Mouse (Mus musculus): ENCODE results near the gene Arhgef9. TPM values are rescaled to one million over a fixed set of nuclear protein-coding genes. Genes with fewer than 3 reads are reported as not detected.
A peak's percentile ranks its signal among the peaks of the same experiment; 100 is the strongest.

Gene Arhgef9
- polyA plus RNA-seq (2014; fragmentation: Nextera tagmentation; extraction: Ambion mirVana) = 10.2 and 11.3 TPM in 2 replicates

DNA sequence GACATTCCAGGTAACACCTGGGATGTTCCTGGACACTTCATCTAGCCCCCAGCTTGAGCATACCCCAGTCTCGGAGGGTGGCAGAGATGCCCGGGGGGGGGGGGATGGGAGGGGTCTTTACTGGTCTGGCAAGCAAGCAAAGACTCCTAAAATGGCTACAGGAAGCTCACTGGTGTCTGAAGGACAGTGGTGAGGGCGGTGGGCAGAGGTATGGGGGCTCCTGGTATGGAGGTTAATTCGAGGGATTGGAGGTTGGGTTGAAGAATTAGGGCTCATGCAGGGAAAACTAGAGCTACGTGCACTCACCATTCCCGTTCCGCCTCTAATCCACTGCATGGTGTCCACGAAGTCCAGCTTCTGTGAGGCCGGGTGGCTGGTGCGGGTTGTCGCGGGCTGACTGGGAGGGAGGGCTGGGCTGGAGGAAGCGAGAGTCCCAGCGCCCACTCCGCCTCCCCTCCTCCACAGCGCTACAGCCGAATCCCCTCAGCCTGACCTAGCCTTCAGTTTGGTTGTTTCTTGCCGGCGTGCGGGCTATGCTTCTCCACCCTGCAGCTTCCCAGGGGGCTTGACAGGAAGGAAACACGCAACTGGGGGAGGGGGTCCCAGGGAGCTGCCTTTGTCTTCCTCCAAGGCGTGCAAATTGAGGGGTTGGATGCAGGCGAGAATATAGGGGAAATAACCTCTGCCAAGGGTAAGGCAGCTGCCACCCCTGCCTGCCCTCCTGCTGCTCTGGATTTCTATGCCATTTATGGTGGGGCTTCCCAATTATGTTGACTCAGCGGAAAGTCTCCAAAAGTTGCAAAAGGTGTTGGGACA lies at the start of gene Arhgef9:
TSS of gene Arhgef9 (minus strand) at position 753 of the 816 bp plus-strand sequence.
- WGBS = 15% methylated on average over 24 of the region's 24 CpGs
- Histone ChIP-seq H3K4me2 (ENCODE audit: low read depth, severe bottlenecking) (peak within 1 kb of the TSS; percentile 44), H3K36me3 (ENCODE audit: control insufficient read depth, insufficient read depth, low read length) (no peaks in the 10 kb centered on the region), H3K9ac (ENCODE audit: low read length) (peak within 1 kb of the TSS; percentile 45), H3K9me3 (ENCODE audit: control insufficient read depth, low read length) (no peaks in the 10 kb centered on the region), H3K27me3 (ENCODE audit: control insufficient read depth, insufficient read depth, low read length) (peaks cover 3% of the 10 kb centered on the region; the same call in 1 of the 2 replicates), H3K4me1 (ENCODE audit: control insufficient read depth, insufficient read depth, low read length) (no peaks in the 10 kb centered on the region), H3K27ac (replicated peaks; ENCODE audit: low read depth, low read length) (no peak within 1 kb of the TSS), H3K4me3 (ENCODE audit: low read depth, low read length) (peak within 1 kb of the TSS; percentile 28)
- peak; percentile 49 for DNase-seq (ENCODE audit: low spot score)
- peak; percentile 68; the same call in 1 of the 2 replicates for ATAC-seq (ENCODE audit: insufficient number of reproducible peaks, low FRiP score, low TSS enrichment, low read depth)

DNA sequence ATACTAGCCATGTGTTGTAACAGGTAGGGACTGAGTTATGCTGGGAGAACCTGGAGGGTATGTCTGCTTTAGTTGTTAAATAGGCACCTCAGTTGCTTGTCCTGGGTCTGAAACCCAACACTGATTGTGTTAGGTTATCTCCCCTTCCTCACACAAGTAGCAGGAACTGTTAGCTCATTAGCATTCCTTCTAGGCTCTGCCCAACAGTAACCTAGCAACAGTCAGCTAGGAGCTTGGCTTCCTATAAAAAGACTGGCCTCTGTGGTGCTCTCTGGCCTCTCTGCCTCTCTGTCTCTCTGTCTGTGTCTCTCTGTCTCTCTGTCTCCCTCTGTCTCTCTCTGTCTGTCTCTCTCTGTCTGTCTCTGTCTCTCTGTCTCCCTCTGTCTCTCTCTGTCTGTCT lies 42.2 kb upstream of the Arhgef9 start:
- Histone ChIP-seq H3K4me2 (ENCODE audit: low read depth, severe bottlenecking) (no peak overlapping the region), H3K9me3 (ENCODE audit: control insufficient read depth, low read length) (no peaks in the 10 kb centered on the region), H3K27me3 (ENCODE audit: control insufficient read depth, insufficient read depth, low read length) (no peaks in the 10 kb centered on the region), H3K36me3 (ENCODE audit: control insufficient read depth, insufficient read depth, low read length) (no peaks in the 10 kb centered on the region), H3K4me3 (ENCODE audit: low read depth, low read length) (no peak overlapping the region), H3K9ac (ENCODE audit: low read length) (no peak overlapping the region), H3K4me1 (ENCODE audit: control insufficient read depth, insufficient read depth, low read length) (no peaks in the 10 kb centered on the region), H3K27ac (replicated peaks; ENCODE audit: low read depth, low read length) (no peak overlapping the region)
- ATAC-seq (ENCODE audit: insufficient number of reproducible peaks, low FRiP score, low TSS enrichment, low read depth) (no peak), DNase-seq (ENCODE audit: low spot score) (no peak)

DNA sequence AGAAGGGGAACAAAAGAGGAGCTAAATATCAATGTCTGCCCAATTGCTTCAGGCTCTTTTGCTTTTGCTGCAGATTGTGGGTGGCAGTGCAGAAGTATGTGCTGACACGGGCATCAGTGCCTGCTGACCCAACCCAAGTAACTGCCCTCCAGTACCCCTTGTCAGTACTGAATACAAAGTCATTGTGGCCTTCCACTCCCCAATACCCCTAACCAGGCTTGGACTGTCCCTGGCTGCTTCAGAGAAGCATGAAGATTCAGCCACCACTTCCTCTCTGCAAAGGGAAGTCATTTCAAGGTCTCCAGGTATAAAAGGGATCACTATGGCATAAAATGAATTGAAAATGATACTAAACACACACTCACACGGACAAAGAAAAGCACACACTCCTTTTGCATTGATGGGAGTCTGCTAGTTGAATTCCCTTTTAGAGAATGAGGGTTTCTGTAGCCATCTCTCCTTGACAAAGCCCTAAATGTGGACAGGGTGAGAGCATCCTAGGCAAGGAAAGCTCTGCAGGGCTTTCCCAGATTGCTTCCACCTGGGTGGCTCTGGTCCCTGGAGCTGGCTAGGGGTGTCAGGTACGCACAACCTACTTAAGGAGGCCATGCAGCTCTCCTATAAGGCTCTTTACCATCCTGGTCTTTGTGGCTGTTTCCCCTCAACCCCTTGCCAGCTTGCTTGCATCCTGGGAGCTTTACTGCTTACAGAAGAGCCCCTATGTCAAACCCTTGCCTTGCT lies 1.1 kb downstream of the Arhgef9 start:
- ATAC-seq (ENCODE audit: insufficient number of reproducible peaks, low FRiP score, low TSS enrichment, low read depth) = no peak
- H3K4me2 ChIP-seq (ENCODE audit: low read depth, severe bottlenecking) = peak overlapping the region; percentile 44

DNA sequence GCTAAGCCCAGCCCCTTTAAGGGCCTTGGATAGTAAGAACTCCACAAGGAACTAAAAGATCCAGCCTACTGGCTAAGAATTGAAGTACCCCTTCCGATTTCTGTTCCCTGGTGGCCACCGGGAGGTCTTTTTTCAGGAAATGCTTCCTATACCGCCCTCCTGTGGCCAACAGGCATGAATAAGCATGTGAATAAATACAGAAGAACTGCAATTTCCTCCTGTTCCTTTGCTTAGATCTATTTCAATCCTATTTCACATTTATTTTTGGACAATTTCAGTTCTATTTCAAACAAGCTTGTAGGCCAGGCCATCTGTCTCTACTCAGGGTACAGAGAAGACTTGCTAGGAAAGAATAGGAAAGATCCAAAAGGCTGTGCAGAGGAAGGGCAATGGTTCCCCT lies 20.7 kb downstream of the Arhgef9 start:
- peak; percentile 47 for DNase-seq (ENCODE audit: low spot score)
- 18% methylated on average over 3 of the region's 3 CpGs for WGBS
- Histone ChIP-seq H3K36me3 (ENCODE audit: control insufficient read depth, insufficient read depth, low read length) (no peaks in the 10 kb centered on the region), H3K9me3 (ENCODE audit: control insufficient read depth, low read length) (no peaks in the 10 kb centered on the region), H3K4me1 (ENCODE audit: control insufficient read depth, insufficient read depth, low read length) (no peaks in the 10 kb centered on the region), H3K4me2 (ENCODE audit: low read depth, severe bottlenecking) (no peak overlapping the region), H3K27me3 (ENCODE audit: control insufficient read depth, insufficient read depth, low read length) (no peaks in the 10 kb centered on the region), H3K9ac (ENCODE audit: low read length) (no peak overlapping the region), H3K4me3 (ENCODE audit: low read depth, low read length) (no peak overlapping the region), H3K27ac (replicated peaks; ENCODE audit: low read depth, low read length) (no peak overlapping the region)
- ATAC-seq (ENCODE audit: insufficient number of reproducible peaks, low FRiP score, low TSS enrichment, low read depth) = no peak

More for the DNA sequence above, 1.1 kb downstream of the Arhgef9 start:
- Histone ChIP-seq H3K4me1 (ENCODE audit: control insufficient read depth, insufficient read depth, low read length) (no peaks in the 10 kb centered on the region), H3K4me3 (ENCODE audit: low read depth, low read length) (peak overlapping the region; percentile 28), H3K27me3 (ENCODE audit: control insufficient read depth, insufficient read depth, low read length) (peaks cover 3% of the 10 kb centered on the region; the same call in 1 of the 2 replicates), H3K36me3 (ENCODE audit: control insufficient read depth, insufficient read depth, low read length) (no peaks in the 10 kb centered on the region), H3K9me3 (ENCODE audit: control insufficient read depth, low read length) (no peaks in the 10 kb centered on the region), H3K9ac (ENCODE audit: low read length) (no peak overlapping the region), H3K27ac (replicated peaks; ENCODE audit: low read depth, low read length) (no peak overlapping the region)
- WGBS = 50% methylated on average over 3 of the region's 3 CpGs
- DNase-seq (ENCODE audit: low spot score) = no peak

DNA sequence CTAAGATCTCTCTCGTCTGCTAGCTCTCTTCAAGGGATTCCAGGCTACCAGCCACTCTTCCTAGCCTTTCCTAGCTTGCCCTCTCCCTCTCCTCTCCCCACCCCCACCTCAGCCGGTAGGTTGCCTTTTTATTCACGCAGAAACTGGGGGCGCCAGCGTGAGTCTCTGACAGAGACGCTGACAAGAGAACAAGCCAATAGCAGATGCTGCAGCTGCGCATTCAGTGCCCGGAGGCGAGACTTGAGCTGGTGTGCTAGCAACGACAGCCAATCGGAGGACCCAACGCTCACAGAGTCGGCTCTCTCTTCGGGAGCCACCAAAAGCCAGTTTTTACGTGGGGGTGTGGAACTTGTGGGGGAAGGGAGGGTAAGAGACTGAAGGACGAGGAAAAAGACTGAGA lies 30.3 kb downstream of the Arhgef9 start:
- Histone ChIP-seq H3K4me1 (ENCODE audit: control insufficient read depth, insufficient read depth, low read length) (no peaks in the 10 kb centered on the region), H3K27me3 (ENCODE audit: control insufficient read depth, insufficient read depth, low read length) (no peaks in the 10 kb centered on the region), H3K36me3 (ENCODE audit: control insufficient read depth, insufficient read depth, low read length) (no peaks in the 10 kb centered on the region), H3K9ac (ENCODE audit: low read length) (peak overlapping the region; percentile 43), H3K4me2 (ENCODE audit: low read depth, severe bottlenecking) (peak overlapping the region; percentile 53; the same call in 1 of the 2 replicates), H3K4me3 (ENCODE audit: low read depth, low read length) (peak overlapping the region; percentile 37), H3K27ac (replicated peaks; ENCODE audit: low read depth, low read length) (no peak overlapping the region; the same call in 1 of the 2 replicates), H3K9me3 (ENCODE audit: control insufficient read depth, low read length) (no peaks in the 10 kb centered on the region)
- ATAC-seq (ENCODE audit: insufficient number of reproducible peaks, low FRiP score, low TSS enrichment, low read depth) = peak; percentile 99
- WGBS = 15% methylated on average over 16 of the region's 16 CpGs
- DNase-seq (ENCODE audit: low spot score) = peak; percentile 84

DNA sequence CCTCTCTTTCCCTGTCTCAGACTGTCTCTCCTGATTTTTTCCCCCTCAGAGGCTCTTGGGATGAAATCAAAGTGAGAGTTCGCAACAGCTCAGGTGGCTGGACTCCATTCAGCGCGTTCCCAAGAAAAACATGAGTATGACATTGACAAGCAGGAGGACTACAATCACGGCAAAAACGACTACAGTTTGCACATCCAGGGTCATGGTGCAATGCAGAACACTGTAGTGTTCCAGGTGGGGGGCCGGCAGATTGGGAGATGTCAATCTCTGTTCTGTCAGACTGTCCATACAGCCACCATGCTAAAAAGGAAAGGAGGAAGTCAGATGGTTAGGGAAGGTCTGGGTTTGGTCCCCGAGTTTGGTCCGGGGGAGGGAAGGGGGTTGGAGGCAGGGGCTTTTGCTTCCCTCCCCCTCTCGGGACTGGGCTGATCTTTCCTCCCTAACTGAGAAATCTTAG lies 31.0 kb downstream of the Arhgef9 start:
- ATAC-seq (ENCODE audit: insufficient number of reproducible peaks, low FRiP score, low TSS enrichment, low read depth) = peak; percentile 33; the same call in 1 of the 2 replicates
- no peaks in the 10 kb centered on the region for H3K4me1 ChIP-seq (ENCODE audit: control insufficient read depth, insufficient read depth, low read length)
- 35% methylated on average over 9 of the region's 9 CpGs for WGBS
- H3K9ac ChIP-seq (ENCODE audit: low read length) = peak overlapping the region; percentile 43
- DNase-seq (ENCODE audit: low spot score) = peak; percentile 22
- H3K27ac ChIP-seq (replicated peaks; ENCODE audit: low read depth, low read length) = no peak overlapping the region; the same call in 1 of the 2 replicates
- H3K27me3 ChIP-seq (ENCODE audit: control insufficient read depth, insufficient read depth, low read length) = no peaks in the 10 kb centered on the region
- peak overlapping the region; percentile 53 for H3K4me2 ChIP-seq (ENCODE audit: low read depth, severe bottlenecking)
- no peaks in the 10 kb centered on the region for H3K9me3 ChIP-seq (ENCODE audit: control insufficient read depth, low read length)
- no peaks in the 10 kb centered on the region for H3K36me3 ChIP-seq (ENCODE audit: control insufficient read depth, insufficient read depth, low read length)
- H3K4me3 ChIP-seq (ENCODE audit: low read depth, low read length) = peak overlapping the region; percentile 37

DNA sequence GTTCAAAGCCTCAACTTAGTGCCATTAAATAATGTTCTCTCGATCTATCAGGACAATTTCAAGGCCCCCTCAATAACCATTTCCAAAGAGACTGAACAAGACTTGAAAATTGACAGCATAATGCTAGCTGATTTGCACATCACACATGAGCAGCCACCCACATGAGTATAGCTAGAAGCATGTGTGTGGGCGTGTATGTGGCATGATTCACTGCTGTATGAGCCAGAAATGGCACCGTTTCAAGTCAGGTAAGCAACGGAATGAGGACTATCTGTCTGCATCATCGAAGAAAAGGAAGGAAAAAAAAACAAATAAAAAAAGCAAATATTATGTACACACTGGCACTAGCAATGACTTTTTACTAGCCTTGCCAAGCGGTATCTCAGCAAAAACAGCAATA lies 32.5 kb downstream of the Arhgef9 start:
- DNase-seq (ENCODE audit: low spot score) (no peak), ATAC-seq (ENCODE audit: insufficient number of reproducible peaks, low FRiP score, low TSS enrichment, low read depth) (no peak)
- Histone ChIP-seq H3K9ac (ENCODE audit: low read length) (no peak overlapping the region), H3K9me3 (ENCODE audit: control insufficient read depth, low read length) (no peaks in the 10 kb centered on the region), H3K27me3 (ENCODE audit: control insufficient read depth, insufficient read depth, low read length) (no peaks in the 10 kb centered on the region), H3K36me3 (ENCODE audit: control insufficient read depth, insufficient read depth, low read length) (no peaks in the 10 kb centered on the region), H3K4me2 (ENCODE audit: low read depth, severe bottlenecking) (no peak overlapping the region), H3K4me1 (ENCODE audit: control insufficient read depth, insufficient read depth, low read length) (no peaks in the 10 kb centered on the region), H3K4me3 (ENCODE audit: low read depth, low read length) (no peak overlapping the region), H3K27ac (replicated peaks; ENCODE audit: low read depth, low read length) (no peak overlapping the region)
- WGBS = 81% methylated on average over 6 of the region's 6 CpGs

DNA sequence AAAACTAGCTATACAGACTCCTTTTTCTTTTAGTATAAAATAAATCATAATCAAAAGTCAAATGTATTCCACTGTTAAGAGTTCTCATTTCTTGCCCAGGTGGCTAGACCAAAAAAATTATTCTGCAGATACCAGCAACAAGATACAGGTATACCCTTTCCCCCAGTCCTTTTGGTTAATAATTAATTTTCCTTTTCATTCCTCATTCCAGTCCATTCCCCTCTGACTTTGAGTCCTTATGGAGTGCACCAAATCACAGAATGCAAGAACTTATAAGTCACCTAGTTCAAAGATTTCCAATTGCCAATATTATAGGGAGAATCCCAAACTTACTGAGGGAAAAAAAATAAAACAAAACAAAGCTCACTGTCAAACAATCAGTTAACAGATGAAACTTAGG lies 33.2 kb downstream of the Arhgef9 start:
- DNase-seq (ENCODE audit: low spot score) (no peak), ATAC-seq (ENCODE audit: insufficient number of reproducible peaks, low FRiP score, low TSS enrichment, low read depth) (no peak)
- H3K27ac ChIP-seq (replicated peaks; ENCODE audit: low read depth, low read length) = no peak overlapping the region
- no peaks in the 10 kb centered on the region for H3K9me3 ChIP-seq (ENCODE audit: control insufficient read depth, low read length)
- no peak overlapping the region for H3K4me3 ChIP-seq (ENCODE audit: low read depth, low read length)
- no peak overlapping the region for H3K9ac ChIP-seq (ENCODE audit: low read length)
- H3K36me3 ChIP-seq (ENCODE audit: control insufficient read depth, insufficient read depth, low read length) = no peaks in the 10 kb centered on the region
- no peak overlapping the region for H3K4me2 ChIP-seq (ENCODE audit: low read depth, severe bottlenecking)
- no peaks in the 10 kb centered on the region for H3K27me3 ChIP-seq (ENCODE audit: control insufficient read depth, insufficient read depth, low read length)
- H3K4me1 ChIP-seq (ENCODE audit: control insufficient read depth, insufficient read depth, low read length) = no peaks in the 10 kb centered on the region
